Mouse (Mus musculus) stomach, postnatal 0 days (tissue): Measurements from ENCODE around the gene Rgma. TPM values are rescaled to one million over a fixed set of nuclear protein-coding genes. Genes with fewer than 3 reads are reported as not detected.

Experiments used
- ATAC-seq: fragments of 200-750 bp; cut with Nextera tagmentation; 2 replicates; pipeline ENCODE4 v1.8.0; 2017; ENCODE audit not compliant: low FRiP score, low TSS enrichment
- DNase-seq: peaks from one replicate; pipeline ENCODE4 v3.0.0-alpha.2; 2016; ENCODE audit warnings: low spot score
- H3K27ac ChIP-seq: fragments of 300-500 bp; sonication (generic); replicated peaks from 2 replicates; pipeline ENCODE4 v1.5.1; 2014; ENCODE audit warnings: mild to moderate bottlenecking, control low read depth
- H3K27me3 ChIP-seq: fragments of 300-500 bp; sonication (generic); 2 replicates; pipeline ENCODE4 v1.6.1; 2014; ENCODE audit warnings: low read length; ENCODE audit not compliant: control insufficient read depth, insufficient read depth
- H3K36me3 ChIP-seq: fragments of 300-500 bp; sonication (generic); 2 replicates; pipeline ENCODE4 v1.6.1; 2014; ENCODE audit warnings: low read length, mixed read lengths; ENCODE audit not compliant: control insufficient read depth, insufficient read depth
- H3K4me1 ChIP-seq: fragments of 300-500 bp; sonication (generic); replicated peaks from 2 replicates; pipeline ENCODE4 v1.6.1; 2014; ENCODE audit warnings: antibody characterized with exemption; ENCODE audit not compliant: control insufficient read depth, insufficient read depth
- H3K4me2 ChIP-seq: fragments of 300-500 bp; sonication (generic); replicated peaks from 2 replicates; pipeline ENCODE4 v1.6.1; 2014; ENCODE audit warnings: low read depth, mild to moderate bottlenecking, control low read depth, moderate library complexity
- H3K4me3 ChIP-seq: fragments of 300-500 bp; sonication (generic); 2 replicates; pipeline ENCODE4 v1.5.1; 2014; ENCODE audit warnings: low read depth, low read length, control low read depth
- H3K9ac ChIP-seq: fragments of 300-500 bp; sonication (generic); 2 replicates; pipeline ENCODE4 v1.6.1; 2014; ENCODE audit warnings: mild to moderate bottlenecking, low read length, control low read depth, mixed read lengths
- H3K9me3 ChIP-seq: fragments of 300-500 bp; sonication (generic); 2 replicates; pipeline ENCODE4 v1.6.1; 2016; ENCODE audit warnings: low read length; ENCODE audit not compliant: control insufficient read depth
- CTCF ChIP-seq: IDR thresholded peaks from 2 replicates; pipeline ENCODE4 v1.5.1; 2016; ENCODE audit warnings: antibody characterized with exemption, low read depth, mild to moderate bottlenecking, moderate library complexity
- EP300 ChIP-seq: optimal IDR thresholded peaks from 2 replicates; pipeline ENCODE3; 2016; ENCODE audit warnings: antibody characterized with exemption
- WGBS: fragments of 180-500 bp; shearing (Covaris S2); extraction: QIAGEN DNeasy Blood & Tissue Kit; methylation state at CpG from one replicate; pipeline ENCODE4 v1.1.7; 2014; 5-methylcytosine and 5-hydroxymethylcytosine counted together
- polyA plus RNA-seq: library from polyadenylated mRNA; unstranded; fragments of >200 nt; fragmentation: Nextera tagmentation; extraction: Ambion mirVana; gene quantifications from 2 replicates; pipeline ENCODE4 v1.2.1, GENCODE M21; 2015

Rgma gene
- polyA plus RNA-seq, 1 experiment from 2014 or later: 4.5 TPM

- Histone ChIP-seq H3K27ac (peak overlapping the region; percentile 56; the same call in 1 of the 2 replicates), H3K4me1 (peaks cover 6% of the 10 kb centered on the region), H3K27me3 (no peaks in the 10 kb centered on the region), H3K36me3 (no peaks in the 10 kb centered on the region), H3K9me3 (no peaks in the 10 kb centered on the region), H3K4me3 (0 out of 2 replicates have a peak overlapping the region, but pooled peaks have one; percentile 10), H3K4me2 (peak overlapping the region; percentile 44), H3K9ac (0 out of 2 replicates have a peak overlapping the region, but pooled peaks have one; percentile 18)
- ATAC-seq (peak; percentile 32), DNase-seq (no peak)
- TF ChIP-seq EP300: no peak
- TF ChIP-seq CTCF: no peak
- WGBS: 14% methylated on average over 19 of the region's 19 CpGs
Measured at GRCm38 (mm10) chr7:73398806-73399442, 23.6 kb downstream of the Rgma start.

GRCm38 (mm10) chr7:73399501-73400044 is 24.3 kb downstream of the Rgma start:
- no peaks in the 10 kb centered on the region for H3K27me3 ChIP-seq
- H3K9ac ChIP-seq: no peak overlapping the region
- peak overlapping the region; percentile 44 for H3K4me2 ChIP-seq
- ATAC-seq: peak; percentile 64
- TF ChIP-seq EP300: no peak
- peak; percentile 86 for TF ChIP-seq CTCF
- H3K4me1 ChIP-seq: peaks cover 5% of the 10 kb centered on the region
- H3K4me3 ChIP-seq: 0 out of 2 replicates have a peak overlapping the region, but pooled peaks have one; percentile 10
- 7% methylated on average over 19 of the region's 19 CpGs for WGBS
- DNase-seq: peak; percentile 79
- no peaks in the 10 kb centered on the region for H3K36me3 ChIP-seq
- H3K9me3 ChIP-seq: no peaks in the 10 kb centered on the region
- no peak overlapping the region; the same call in 1 of the 2 replicates for H3K27ac ChIP-seq

- 0 out of 2 replicates have a peak, but pooled peaks have one; percentile 7 for ATAC-seq
Measured at GRCm38 (mm10) chr7:73400051-73400916, 25.0 kb downstream of the Rgma start.

GRCm38 (mm10) chr7:73402106-73402505 is 26.8 kb downstream of the Rgma start:
- ATAC-seq: no peak
- 45% methylated on average over 2 of the region's 2 CpGs for WGBS

More at GRCm38 (mm10) chr7:73400051-73400916, 25.0 kb downstream of the Rgma start:
- Histone ChIP-seq H3K4me2 (peak overlapping the region; percentile 44), H3K27ac (no peak overlapping the region; the same call in 1 of the 2 replicates), H3K9ac (no peak overlapping the region), H3K9me3 (no peaks in the 10 kb centered on the region), H3K4me3 (0 out of 2 replicates have a peak overlapping the region, but pooled peaks have one; percentile 10), H3K36me3 (no peaks in the 10 kb centered on the region), H3K4me1 (peaks cover 5% of the 10 kb centered on the region), H3K27me3 (no peaks in the 10 kb centered on the region)
- TF ChIP-seq EP300: no peak
- no peak for TF ChIP-seq CTCF
- DNase-seq: no peak
- 32% methylated on average over 20 of the region's 20 CpGs for WGBS

GRCm38 (mm10) chr7:73402671-73403070 is 27.4 kb downstream of the Rgma start:
- no peak for ATAC-seq
- no peak overlapping the region for H3K27ac ChIP-seq
- H3K27me3 ChIP-seq: no peaks in the 10 kb centered on the region
- peaks cover 6% of the 10 kb centered on the region for H3K36me3 ChIP-seq
- H3K9me3 ChIP-seq: no peaks in the 10 kb centered on the region
- H3K4me1 ChIP-seq: peaks cover 5% of the 10 kb centered on the region
- no peak overlapping the region for H3K4me3 ChIP-seq
- WGBS: 89% methylated on average over 1 of the region's 1 CpGs
- H3K9ac ChIP-seq: no peak overlapping the region
- TF ChIP-seq EP300 (no peak), CTCF (no peak)
- H3K4me2 ChIP-seq: no peak overlapping the region
- no peak for DNase-seq

More at GRCm38 (mm10) chr7:73402106-73402505, 26.8 kb downstream of the Rgma start:
- H3K4me1 ChIP-seq: peaks cover 5% of the 10 kb centered on the region
- no peak overlapping the region for H3K9ac ChIP-seq
- TF ChIP-seq EP300 (no peak), CTCF (no peak)
- H3K9me3 ChIP-seq: no peaks in the 10 kb centered on the region
- H3K36me3 ChIP-seq: peaks cover 6% of the 10 kb centered on the region
- H3K4me2 ChIP-seq: no peak overlapping the region
- H3K27ac ChIP-seq: no peak overlapping the region
- no peak for DNase-seq
- H3K27me3 ChIP-seq: no peaks in the 10 kb centered on the region
- H3K4me3 ChIP-seq: no peak overlapping the region
